Mouse (Mus musculus) erythroid progenitor cell, adult 5-6 weeks (primary cell): Measurements from ENCODE around the gene Xrcc1. TPM values are rescaled to one million over a fixed set of nuclear protein-coding genes. Genes with fewer than 3 reads are reported as not detected.
A peak's percentile ranks its signal among the peaks of the same experiment; 100 is the strongest.
"Not testable (repeated sequence)": the region's sequence is repeated elsewhere in the genome, so short reads cannot be mapped to it uniquely, and the experiment has no call there.

Experiments used
- ATAC-seq: replicated peaks from 2 replicates; pipeline ENCODE4 v1.8.0; 2016; ENCODE audit warnings: moderate number of reproducible peaks, mild to moderate bottlenecking, moderate TSS enrichment, inconsistent platforms; ENCODE audit not compliant: poor library complexity, low FRiP score, severe bottlenecking
- total RNA-seq, 2 experiments: library from RNA; stranded (forward) in 1 of 2; stranded (reverse) in 1 of 2; fragments of 150-400 nt in 1 of 2; fragments of 186-747, 209-891 nt in 1 of 2; gene quantifications; 2 replicates each; pipeline versions ENCODE4 v1.2.3 to v1.2.4; 2015 to 2017; ENCODE audit warnings: low replicate concordance in 2 of 2

The Xrcc1 gene
- 37.1 and 39.4 TPM in 2 replicates for total RNA-seq (2015; ENCODE audit: low replicate concordance)
- 36.7 and 62.5 TPM in 2 replicates for total RNA-seq (2017; ENCODE audit: low replicate concordance)

- ATAC-seq, result no peak
Measured at GRCm38 (mm10) chr7:24546068-24546614, at the start of gene Xrcc1, which contains the start of gene Pinlyp. Gene Xrcc1, plus strand, starts transcription at chr7:24546289. Gene Pinlyp, minus strand, starts transcription at chr7:24546118.

DNA sequence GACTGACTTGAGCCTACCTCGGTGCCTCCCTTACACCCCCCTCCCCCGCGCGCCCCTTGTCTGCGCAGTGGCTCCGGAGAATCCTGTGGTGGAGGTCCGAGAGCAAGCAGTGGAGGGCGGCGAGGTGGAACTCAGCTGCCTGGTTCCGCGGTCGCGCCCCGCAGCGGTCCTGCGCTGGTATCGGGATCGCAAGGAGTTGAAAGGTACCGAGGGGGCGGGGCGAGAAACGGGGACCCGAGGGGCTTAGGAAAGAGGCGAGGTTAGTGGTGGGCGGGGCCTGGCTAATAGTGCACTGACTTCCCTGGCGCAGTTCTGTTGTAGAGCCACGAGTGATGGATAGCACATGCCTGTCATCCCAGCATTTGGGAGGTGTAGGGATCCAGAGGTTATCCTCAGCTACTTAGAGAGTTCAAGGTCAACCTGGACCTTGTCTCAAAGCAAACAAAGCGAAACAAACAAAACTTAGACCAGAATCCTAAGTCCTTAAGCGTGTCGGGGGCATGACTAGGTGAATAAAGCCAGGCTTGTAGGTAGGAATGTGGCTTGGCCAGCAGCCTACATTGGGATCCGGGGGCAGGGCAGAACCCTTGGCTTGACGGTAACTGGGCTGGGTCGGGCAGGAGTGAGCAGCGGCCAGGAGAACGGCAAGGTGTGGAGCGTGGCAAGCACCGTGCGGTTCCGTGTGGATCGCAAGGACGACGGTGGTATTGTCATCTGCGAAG lies 46.1 kb upstream of the Xrcc1 start:
- no peak; the same call in 1 of the 2 replicates for ATAC-seq

DNA sequence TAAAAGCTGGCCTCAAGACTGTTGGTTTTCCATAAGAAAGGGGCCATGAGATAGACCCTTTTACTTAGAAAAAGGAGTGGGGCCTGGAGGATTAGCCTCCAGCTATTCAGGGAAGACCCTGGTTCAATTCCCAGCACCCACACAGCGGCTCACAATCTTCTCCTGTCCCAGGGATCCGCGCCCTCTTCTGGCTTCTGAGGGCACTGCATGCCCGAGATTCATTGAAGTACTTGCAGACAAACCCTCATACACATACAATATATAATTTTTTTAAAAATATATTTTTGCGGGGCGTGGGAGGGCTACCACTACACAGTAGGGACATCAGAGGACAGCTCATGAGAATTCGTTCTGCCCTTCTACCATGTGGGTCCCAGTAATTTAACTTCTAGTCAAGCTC lies 45.2 kb upstream of the Xrcc1 start:
- no peak for ATAC-seq

DNA sequence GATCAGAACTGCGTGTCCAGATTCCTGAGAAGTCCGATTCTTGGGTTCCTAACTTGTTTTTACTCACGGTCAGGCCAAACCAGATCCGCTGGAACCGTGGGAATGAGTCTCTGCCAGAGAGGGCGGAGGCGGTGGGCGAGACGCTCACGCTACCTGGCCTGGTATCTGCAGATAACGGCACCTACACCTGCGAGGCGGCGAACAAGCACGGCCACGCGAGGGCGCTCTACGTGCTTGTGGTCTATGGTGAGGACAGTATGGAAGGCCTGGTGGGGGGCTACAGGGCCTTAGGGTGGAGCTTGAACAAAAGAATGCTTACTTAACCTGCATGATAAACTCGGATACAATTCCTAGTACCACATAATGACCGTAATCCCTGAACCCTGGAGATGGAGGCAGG lies 44.6 kb upstream of the Xrcc1 start:
- ATAC-seq, result no peak

DNA sequence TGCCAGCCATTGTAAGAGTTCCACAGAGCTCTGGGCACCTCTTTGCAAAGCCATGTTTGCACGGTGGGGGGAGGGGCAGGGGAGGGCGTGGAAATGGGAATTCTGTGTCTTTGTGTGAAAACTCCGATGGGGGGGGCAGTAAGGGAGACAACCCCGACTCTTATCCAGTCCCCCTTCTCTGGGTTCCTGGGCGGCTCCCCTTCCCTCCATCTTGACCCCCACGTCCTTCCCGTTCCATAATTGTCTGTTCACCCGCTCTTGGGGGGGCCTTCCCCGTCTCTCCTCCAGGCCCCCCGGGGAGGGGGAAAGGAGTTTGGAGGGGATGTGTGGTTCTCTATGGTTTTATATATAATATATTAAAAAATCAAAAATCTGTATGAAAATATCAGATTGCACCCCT lies 42.1 kb upstream of the Xrcc1 start:
- ATAC-seq, result no peak

DNA sequence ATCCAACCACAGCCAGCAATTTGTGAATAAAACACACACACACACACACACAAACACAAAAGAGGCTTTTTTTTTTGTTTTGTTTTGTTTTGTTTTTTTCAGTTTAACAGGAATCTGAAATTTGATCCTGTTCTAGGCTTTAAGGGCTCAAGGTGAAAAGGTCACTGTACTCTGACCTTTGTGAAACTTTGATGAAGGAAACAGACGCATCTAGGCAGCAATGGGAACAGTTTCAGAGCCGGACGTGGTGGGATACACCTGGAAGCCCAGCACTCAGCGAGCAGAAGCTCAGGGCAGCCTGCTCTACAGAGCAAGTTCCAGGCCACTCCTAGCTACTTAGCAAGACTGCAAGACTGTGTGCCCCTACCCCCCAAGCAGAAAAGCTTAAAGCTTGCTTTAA lies 41.2 kb upstream of the Xrcc1 start:
- no peak for ATAC-seq

- no peak for ATAC-seq
Measured at GRCm38 (mm10) chr7:24505447-24506064, 40.5 kb upstream of the Xrcc1 start.

- no peak for ATAC-seq
Measured at GRCm38 (mm10) chr7:24506065-24506459, 40.0 kb upstream of the Xrcc1 start.

DNA sequence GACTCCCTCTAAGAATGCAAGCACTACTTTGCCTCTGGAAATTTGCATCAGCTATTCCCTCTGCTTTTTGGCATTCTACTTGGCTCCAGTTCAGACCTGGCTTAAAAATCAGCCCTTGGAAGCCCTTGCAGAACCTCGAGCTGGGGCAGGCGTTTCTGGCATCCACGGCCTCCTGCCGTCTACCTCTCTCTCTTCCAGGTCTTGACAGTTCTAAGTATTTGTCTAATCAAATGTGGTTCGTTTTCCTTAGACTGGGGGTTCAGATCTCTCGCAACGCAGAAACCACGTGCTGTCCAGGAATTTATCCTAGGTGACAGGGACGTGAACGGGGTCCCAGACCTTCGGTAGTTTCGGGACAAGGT lies 39.6 kb upstream of the Xrcc1 start:
- ATAC-seq, result no peak

DNA sequence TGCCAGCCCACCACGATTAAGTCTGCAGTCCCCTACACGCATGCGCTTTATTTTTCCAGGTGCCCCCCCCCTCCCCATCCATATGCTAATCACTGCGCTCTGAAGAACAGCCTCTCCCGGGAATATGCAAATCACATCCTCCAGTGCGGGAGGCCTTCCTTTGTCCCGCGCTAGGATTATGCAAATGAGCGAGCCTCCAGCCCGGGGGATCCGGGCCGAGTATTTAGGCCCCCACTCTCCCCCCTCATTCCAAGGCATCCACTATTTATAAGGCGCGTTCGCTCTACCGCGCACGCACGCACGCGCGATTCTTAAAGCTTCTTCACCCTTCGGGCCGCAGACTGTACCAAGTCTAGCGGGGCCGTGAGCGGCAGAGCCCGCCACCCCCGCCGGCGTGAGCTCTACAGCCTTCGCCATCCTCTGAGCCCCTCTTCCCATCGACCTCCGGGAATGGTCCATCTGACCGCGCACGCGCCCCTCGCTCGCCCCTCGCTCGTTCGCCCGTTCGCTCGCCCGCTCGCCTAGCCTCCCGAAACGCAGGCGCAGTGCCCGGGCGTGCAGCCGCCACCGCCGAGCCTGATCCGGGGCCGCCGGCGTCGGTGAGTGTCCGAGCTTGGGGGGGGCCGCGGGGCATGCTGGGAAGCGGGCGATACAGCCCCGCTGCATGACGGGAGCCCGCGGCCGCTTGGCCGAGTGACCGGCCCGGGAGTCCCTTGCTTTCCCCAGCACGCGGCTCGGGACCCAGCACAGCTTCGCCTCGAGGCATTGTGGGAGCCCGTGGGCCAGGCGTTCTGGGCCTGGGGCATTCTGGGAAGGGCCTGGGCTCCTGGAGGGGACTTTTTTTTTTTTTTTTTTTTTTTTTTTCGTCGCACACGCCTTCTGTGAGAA lies 39.0 kb upstream of the Xrcc1 start, which contains the start of gene Zfp428:
TSS of gene Zfp428 (plus strand) at position 169 of the 888 bp plus-strand sequence.
- ATAC-seq, result peak; percentile 69

DNA sequence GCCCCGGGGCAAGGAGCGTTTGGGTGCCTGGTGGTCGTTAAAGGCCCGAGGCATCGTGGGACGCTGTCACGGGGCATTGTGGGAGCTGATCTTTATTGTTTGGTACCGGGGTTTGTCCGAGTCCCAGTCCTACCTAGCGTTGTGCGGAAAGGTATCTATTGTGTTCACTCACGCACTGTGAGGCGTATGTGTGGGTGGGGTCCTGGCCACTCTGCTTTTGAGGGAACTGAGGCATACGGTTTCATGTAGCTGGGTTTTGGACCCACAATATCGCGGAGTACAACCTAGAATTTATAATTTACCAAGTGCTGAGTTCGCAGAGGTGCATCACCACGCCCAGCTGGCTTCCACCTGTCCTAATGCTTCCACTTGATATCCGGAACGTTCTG lies 38.4 kb upstream of the Xrcc1 start:
- 0 out of 2 replicates have a peak, but pooled peaks have one; percentile 8 for ATAC-seq

GRCm38 (mm10) chr7:24512355-24512754 lies 33.7 kb upstream of the Xrcc1 start, which contains the start of gene AC161166.1:
Gene AC161166.1, minus strand, starts transcription at chr7:24512455.
- ATAC-seq, result no peak

- ATAC-seq, result not testable (repeated sequence)
Measured at GRCm38 (mm10) chr7:24516319-24516718, 29.8 kb upstream of the Xrcc1 start.

GRCm38 (mm10) chr7:24517077-24517476 lies 29.0 kb upstream of the Xrcc1 start:
- ATAC-seq, result no peak

- ATAC-seq, result no peak
Measured at GRCm38 (mm10) chr7:24517654-24518053, 28.4 kb upstream of the Xrcc1 start.

- no peak for ATAC-seq
Measured at GRCm38 (mm10) chr7:24519130-24519529, 27.0 kb upstream of the Xrcc1 start.

GRCm38 (mm10) chr7:24520054-24520453 lies 26.0 kb upstream of the Xrcc1 start:
- ATAC-seq, result not testable (repeated sequence)

- no peak for ATAC-seq
Measured at GRCm38 (mm10) chr7:24522805-24523204, 23.3 kb upstream of the Xrcc1 start.

- no peak for ATAC-seq
Measured at GRCm38 (mm10) chr7:24523723-24524122, 22.4 kb upstream of the Xrcc1 start.

DNA sequence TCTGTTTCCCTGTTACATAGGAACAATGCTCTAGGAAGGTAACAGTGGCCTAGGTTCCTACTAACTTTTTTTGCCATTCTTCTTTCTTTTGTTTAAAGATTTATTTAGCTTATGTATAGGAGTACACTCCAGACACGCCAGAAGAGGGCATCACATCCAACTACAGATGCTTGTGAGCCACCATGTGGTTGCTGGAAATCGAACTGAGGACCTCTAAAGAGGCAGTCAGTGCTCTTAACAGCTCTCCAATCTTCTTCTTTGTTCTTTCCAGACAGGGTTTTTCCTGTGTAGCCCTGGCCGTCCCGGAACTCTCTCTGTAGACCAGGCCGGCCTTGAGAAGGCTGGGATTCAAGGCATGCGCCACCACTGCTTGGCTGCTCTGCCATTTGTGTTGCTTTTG lies 21.1 kb upstream of the Xrcc1 start:
- no peak for ATAC-seq
